Mouse (Mus musculus): Measurements from ENCODE around the gene Gm4858. TPM values are rescaled to one million over a fixed set of nuclear protein-coding genes. Genes with fewer than 3 reads are reported as not detected.
"Not testable (repeated sequence)": the region's sequence is repeated elsewhere in the genome, so short reads cannot be mapped to it uniquely, and the experiment has no call there.

Gene Gm4858
- not detected in 2 replicates for polyA plus RNA-seq (2012; rRNA removed)

DNA sequence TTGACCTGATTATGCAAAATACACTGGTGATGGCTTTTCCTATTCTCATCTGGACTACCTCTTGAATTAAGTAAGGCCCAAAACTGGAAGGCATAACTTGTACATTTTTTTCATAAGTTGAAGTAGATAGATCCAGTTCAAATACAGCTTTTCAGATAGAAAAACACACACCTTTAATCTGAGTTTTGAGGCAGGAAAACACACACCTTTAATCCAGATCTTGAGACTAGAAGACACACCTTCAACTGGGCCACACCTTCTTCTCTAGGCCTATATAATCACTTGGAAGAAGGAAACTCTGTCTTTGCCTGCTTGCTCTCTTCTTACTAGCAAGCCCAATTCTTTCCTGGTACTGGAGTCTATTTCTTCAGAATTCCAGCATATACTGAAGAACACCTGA lies at the start of gene Gm4858:
Gene Gm4858, plus strand, starts transcription at position 301 of the 400 bp plus-strand sequence.
- DNase-seq (ENCODE audit: low read depth, low spot score), result not testable (repeated sequence)

DNA sequence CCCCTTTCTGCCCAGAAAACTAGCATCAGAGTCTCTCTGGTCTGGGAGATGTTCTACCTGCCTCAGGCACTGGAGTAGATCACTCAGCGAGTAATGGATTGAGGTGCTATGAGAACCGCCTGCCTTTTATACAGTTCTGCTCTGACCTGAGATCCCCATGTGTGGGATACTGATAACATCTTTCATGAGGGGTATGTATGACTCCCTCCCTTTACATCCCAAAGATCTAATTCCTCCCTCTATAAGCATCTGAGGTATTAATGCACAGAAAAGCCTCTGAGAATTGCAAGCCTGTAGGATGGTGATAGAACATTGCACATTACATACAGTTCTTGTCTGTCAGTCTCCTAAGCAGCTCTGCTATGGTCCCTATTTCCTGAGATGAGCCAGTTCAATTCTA lies 49.7 kb upstream of the Gm4858 start, which contains the start of gene Lce1m:
Gene Lce1m, minus strand, starts transcription at position 101 of the 400 bp plus-strand sequence.
- no peak for DNase-seq (ENCODE audit: low read depth, low spot score)
- 90% methylated on average over 2 of the region's 2 CpGs for WGBS

DNA sequence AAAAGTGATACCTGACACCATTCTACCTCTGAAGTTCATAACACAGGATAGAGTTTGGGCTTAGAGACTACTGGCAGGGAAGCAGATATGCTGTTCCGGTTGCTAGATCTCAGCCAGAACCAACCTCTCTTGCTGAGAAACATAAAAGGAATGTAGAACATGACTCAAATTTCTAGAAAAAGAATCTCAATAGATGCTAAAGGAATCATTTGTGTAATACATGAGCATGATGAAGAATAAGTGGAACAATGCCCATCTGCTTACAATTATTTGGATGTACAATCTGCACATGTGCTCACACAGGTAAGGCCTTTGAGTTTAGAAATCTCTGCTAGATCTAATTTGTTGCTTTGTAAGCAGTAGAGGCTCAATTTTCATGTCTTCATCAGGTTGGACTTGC lies 47.5 kb upstream of the Gm4858 start:
- WGBS, result 88% methylated on average over 1 of the region's 1 CpGs
- DNase-seq (ENCODE audit: low read depth, low spot score), result no peak

DNA sequence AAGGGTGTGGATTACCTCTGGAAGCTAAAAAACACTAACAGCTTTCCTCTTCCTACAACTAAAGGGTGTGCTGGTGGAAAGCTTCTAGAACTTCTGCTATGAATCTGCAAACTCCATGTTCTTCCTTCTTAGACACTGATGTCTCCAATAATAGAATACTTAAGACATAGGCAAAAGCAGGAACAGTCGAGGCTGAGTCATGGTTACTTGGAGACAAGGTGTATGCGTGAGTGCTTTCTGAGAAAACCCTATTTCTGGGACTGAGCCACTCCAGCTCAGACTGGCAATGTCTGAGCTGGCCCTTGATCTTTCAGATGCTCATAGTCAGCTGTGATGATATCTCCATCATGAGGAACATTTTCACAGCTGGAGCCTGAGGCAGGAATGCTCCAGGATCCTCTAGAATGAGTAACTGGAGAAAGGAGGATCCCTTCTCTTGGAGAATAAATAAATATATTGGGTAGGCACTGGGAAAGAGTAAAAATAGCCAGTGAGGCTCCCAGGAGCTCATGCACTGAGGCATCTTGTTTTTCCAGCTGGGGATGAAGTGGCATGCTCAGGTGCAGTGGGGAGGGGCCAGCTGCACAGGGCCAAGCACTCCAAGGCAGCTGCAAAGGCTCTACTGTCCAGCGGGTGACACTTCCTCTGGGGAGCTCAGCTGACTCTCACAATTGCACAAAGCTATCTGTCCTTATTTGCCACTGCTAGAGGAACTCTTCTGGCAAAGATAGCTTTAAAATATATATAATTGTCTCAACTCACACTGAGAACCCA lies 45.0 kb upstream of the Gm4858 start:
- WGBS, result 77% methylated on average over 3 of the region's 3 CpGs
- DNase-seq (ENCODE audit: low read depth, low spot score), result no peak

DNA sequence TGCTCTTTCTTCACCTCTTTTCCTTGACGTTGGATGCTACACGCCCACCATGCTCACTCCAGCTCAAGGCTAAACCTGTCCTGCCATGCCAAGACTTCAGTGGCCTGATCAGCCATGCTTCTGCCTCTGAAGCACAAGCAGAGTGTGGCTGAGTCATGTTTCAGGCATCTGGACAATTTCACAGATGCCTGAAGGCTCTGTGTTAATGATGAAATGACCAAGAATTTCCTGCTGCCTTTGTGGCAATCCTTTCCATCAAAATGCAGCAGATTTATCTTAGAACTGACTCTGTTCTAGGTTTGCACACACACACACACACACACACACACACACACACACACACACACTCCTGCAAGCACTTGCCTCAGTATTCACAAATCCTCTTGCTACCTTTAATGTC lies 43.1 kb upstream of the Gm4858 start:
- DNase-seq (ENCODE audit: low read depth, low spot score), result no peak
- 42% methylated on average over 2 of the region's 2 CpGs for WGBS

DNA sequence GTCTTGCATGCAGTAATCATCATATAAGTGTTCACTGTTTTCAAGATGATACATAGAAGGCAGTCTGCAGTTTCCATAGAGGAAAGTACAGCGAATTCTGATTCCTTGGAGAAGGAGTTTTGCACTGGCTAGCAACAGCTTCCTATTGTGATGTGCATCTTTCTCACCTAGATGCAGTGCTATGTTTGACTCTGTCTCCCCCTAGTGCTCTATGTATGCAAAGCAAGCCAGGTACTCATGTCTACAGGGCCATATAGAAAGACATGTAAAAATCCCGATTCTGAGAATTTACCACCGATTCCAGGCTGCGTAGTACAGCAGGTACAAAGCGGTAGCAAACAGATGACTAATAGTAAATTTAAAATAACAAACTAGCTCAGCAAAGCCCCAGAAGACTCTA lies 37.2 kb upstream of the Gm4858 start:
- WGBS, result 35% methylated on average over 5 of the region's 5 CpGs
- peak; percentile 10 for DNase-seq (ENCODE audit: low read depth, low spot score)

DNA sequence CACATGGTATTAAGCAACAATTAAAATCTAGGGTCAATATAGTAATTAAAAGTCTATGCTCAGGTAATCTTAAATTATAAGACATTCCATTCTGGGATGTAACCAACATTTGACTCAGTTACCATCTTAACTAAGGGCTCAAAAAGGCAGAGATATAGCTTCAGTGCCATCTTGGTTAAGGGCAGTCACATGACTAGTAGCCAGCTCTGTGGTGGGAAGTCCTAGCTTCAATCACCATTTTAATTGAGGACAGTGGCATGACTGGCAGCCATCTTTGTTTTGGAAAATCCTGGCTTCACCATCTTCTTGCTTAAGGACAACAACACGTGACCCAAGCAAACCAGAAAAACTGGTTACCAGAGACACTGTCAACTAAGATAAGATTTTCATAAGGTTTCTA lies 18.4 kb upstream of the Gm4858 start:
- DNase-seq (ENCODE audit: low read depth, low spot score), result no peak
- WGBS, result 35% methylated on average over 1 of the region's 1 CpGs

DNA sequence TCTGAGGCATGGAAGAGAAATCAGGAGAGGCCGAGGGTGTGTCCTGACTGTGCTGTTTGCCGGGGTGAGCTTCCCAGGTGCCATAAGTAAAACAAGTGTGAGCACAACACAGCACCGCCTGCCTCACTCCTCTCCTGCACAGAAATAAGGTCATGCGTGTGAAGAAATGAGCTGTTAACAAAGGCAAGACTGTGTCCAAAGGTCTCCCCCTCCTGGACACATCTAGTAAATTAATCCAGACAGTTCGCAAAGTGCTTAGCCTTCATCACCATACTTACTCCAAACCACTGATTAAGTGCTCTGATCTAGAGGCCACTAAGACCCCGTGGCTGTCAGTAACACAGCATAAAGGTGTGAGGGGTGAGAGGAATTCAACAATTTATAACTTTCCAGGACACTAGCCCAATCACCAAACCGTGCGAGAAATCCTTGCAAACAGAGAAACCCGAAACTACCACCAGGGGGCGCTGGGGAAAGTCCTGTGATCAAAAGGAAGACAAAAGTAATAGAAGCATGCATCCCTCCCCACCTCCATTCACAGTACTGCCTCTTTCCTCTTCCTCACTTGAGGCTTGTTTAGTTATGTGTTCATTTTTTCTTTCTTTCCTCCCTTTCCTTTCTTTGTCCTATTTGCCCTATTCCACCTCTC lies 15.7 kb upstream of the Gm4858 start:
- 59% methylated on average over 10 of the region's 10 CpGs for WGBS
- DNase-seq (ENCODE audit: low read depth, low spot score), result no peak

DNA sequence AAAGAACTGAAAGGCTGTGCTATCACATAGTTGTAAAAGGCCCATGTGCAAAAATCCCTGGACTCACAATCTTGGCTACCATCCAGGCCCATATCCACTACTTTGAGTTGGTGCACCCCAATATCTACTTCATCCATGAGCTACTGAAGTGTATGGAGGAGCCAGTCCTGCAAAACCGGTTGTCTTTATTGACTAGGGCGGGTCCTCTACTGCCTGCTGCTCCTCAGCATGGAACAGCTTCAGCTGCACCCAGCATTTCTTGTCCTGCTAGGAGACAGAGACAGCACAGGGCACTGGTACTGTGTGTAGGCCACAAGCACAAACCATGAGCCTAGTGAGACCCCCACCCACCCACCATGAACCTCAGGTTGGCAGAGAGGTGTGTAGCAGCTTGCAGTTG lies 18.0 kb downstream of the Gm4858 start:
- DNase-seq (ENCODE audit: low read depth, low spot score), result no peak
- 30% methylated on average over 2 of the region's 2 CpGs for WGBS

DNA sequence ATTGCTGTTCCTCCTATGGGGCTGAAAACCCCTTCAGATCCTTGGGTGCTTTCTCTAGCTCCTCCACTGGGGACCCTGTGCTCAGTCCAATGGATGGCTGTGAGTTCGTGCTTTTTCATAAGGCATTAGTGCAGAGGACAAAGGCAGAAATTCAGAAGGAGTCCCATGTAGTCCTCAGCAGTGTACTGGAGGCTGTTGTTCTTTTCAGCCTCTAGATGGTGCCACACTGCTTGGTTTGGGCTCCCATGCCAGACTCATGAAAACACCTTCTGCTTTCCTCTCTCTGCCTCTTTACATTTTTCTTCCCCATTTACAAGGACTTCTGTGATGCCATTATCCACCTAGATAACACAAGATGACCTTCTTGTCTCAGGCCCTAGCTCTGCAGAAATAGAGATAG lies 25.0 kb downstream of the Gm4858 start:
- 17% methylated on average over 1 of the region's 1 CpGs for WGBS
- not testable (repeated sequence) for DNase-seq (ENCODE audit: low read depth, low spot score)

DNA sequence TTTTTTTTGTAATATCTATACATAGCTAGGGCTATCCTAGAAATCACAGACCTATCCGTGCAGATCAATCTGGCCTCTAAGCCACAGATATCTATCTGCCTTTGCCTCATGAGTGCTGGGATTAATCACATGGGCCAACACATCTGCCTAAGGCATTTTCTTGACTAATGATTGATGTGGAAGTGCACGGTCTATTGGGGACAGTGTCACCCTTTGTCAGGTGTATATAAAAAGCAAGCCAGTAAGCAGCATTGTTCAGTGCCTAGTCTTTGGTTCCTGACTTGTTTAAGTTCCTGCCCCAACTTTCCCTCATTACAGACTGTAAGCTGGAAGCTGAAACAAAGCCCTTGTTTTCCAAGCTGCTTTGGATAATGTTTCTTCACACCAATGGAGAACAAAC lies 27.8 kb downstream of the Gm4858 start:
- no peak for DNase-seq (ENCODE audit: low read depth, low spot score)
- 72% methylated on average over 2 of the region's 2 CpGs for WGBS

DNA sequence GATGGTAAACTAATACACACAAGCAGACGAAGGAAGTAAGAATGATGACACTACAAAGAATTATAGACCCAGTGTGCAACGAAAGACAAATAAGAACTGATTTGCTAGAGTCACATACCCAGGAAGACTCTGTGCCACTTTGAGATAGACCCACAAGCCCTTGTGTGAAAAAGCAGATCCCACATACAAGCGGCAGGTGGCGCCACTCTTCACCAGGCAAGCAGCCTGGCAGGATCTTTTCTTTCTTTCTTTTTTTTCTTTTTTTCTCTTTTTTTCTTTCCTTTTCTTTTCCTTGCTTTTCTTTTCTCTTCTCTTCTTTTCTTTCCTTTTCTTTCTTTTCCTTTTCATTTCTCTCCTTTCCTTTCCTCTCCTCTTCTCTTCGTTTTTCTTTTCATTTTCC lies 43.0 kb downstream of the Gm4858 start:
- DNase-seq (ENCODE audit: low read depth, low spot score), result no peak
- 35% methylated on average over 5 of the region's 5 CpGs for WGBS

DNA sequence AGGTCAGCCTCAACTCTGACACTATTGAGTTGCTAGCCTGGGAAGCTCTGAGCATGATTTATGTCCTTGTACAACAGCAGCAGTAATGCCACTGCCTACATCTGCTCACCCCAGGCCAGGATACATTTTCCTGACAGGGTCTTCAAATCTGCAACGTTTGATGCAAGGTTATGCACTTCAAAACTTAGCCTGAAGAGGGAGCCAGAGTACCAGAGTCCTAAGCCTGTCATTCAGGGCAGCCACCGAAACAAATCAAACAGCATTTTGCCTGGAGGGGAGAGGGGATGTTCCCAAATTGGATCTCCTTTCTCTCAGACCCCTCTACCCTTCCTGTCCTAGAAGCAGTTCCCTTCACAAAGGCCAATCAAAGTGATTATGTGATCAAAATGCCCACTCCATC lies 45.9 kb downstream of the Gm4858 start:
- 9% methylated on average over 2 of the region's 2 CpGs for WGBS
- no peak for DNase-seq (ENCODE audit: low read depth, low spot score)

DNA sequence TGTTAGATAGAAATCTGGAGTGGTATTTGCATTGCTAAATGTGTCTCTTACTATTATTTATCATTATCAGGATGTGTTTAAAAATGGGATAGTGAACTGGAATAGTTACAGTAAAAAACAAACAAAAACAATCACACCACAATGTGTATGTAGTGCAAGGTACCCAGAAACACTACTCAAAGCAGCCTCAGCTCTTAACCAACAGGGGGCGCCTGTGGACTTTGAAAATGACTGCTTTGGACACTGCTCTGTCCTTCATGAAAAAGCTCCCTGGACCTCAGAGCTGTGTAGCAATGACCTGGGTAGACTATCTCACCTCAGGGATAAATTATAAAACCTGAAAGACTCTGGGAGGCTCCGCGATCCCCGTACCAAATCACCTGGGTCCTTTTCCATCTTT lies 50.5 kb downstream of the Gm4858 start:
- no peak for DNase-seq (ENCODE audit: low read depth, low spot score)
- 54% methylated on average over 4 of the region's 4 CpGs for WGBS

Other genes starting within 250 kb of the Gm4858 start
- gene Kprp, start 241.6 kb upstream of the Gm4858 start, polyA plus RNA-seq (2012; rRNA removed), result not detected in 2 replicates
- not detected in 2 replicates for gene Lce1l, start 217.5 kb upstream of the Gm4858 start, polyA plus RNA-seq (2012; rRNA removed)
- not detected in 2 replicates for gene 2310050C09Rik, start 198.6 kb upstream of the Gm4858 start, polyA plus RNA-seq (2012; rRNA removed)
- not detected in 2 replicates for gene Lce3a, start 142.6 kb upstream of the Gm4858 start, polyA plus RNA-seq (2012; rRNA removed)
- gene Lce3b, start 135.8 kb upstream of the Gm4858 start, polyA plus RNA-seq (2012; rRNA removed), result 0.26 TPM in 1 of 2 replicates, not detected in the other
- gene Lce3c, start 124.3 kb upstream of the Gm4858 start, polyA plus RNA-seq (2012; rRNA removed), result not detected in 2 replicates
- not detected in 2 replicates for gene Lce3d, start 111.4 kb upstream of the Gm4858 start, polyA plus RNA-seq (2012; rRNA removed)
- gene Lce3e, start 101.8 kb upstream of the Gm4858 start, polyA plus RNA-seq (2012; rRNA removed), result not detected in 2 replicates
- gene Lce3f, start 76.6 kb upstream of the Gm4858 start, polyA plus RNA-seq (2012; rRNA removed), result not detected in 2 replicates
- gene Crct1, start 53.1 kb upstream of the Gm4858 start, polyA plus RNA-seq (2012; rRNA removed), result 0.18 and 0.21 TPM in 2 replicates
- not detected in 2 replicates for gene Lce1m, start 49.8 kb upstream of the Gm4858 start, polyA plus RNA-seq (2012; rRNA removed)
- not detected in 2 replicates for gene Crnn, start 76.0 kb downstream of the Gm4858 start, polyA plus RNA-seq (2012; rRNA removed)
- not detected in 2 replicates for gene Flg2, start 128.5 kb downstream of the Gm4858 start, polyA plus RNA-seq (2012; rRNA removed)
- 0.05 TPM in 1 of 2 replicates, not detected in the other for gene Flg, start 204.7 kb downstream of the Gm4858 start, polyA plus RNA-seq (2012; rRNA removed)

All from large intestine, adult 2 months (tissue).